Mouse (Mus musculus): ENCODE measurements around the gene Acaca. TPM values are rescaled to one million over a fixed set of nuclear protein-coding genes. Genes with fewer than 3 reads are reported as not detected.
"Not testable (repeated sequence)": the region's sequence is repeated elsewhere in the genome, so short reads cannot be mapped to it uniquely, and the experiment has no call there.

Gene Acaca
- polyA plus RNA-seq, 1 experiment, result 0.41 TPM

DNA sequence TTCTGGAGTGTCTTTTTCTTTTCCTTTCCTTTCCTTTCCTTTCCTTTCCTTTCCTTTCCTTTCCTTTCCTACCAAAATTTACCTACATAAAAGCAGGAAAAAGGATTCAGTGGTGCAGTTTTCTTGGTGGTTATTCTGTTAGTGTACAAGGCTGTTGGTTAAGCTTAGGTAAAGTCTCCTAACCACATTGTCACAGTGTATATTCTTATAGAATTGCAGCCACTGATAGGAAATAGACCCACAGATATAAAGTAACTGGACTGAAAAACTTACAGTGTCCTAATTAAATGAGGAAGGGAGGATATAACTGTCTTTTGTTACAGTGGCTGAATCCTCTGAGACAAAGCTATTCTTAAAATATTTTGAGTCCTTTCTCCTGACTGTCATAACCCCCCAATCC is 202.9 kb downstream of the Acaca start:
- no peak for TF ChIP-seq TAL1 (IDR thresholded peaks at IDR 0.05; ENCODE audit: low read length)
- no peak for TF ChIP-seq GATA1 (IDR thresholded peaks at IDR 0.05; ENCODE audit: low read length)
- no peaks in the 10 kb centered on the region for H3K9me3 ChIP-seq (ENCODE audit: control insufficient read depth, low read length)
- no peaks in the 10 kb centered on the region for H3K4me1 ChIP-seq (ENCODE audit: control insufficient read depth)
- no peaks in the 10 kb centered on the region for H3K27me3 ChIP-seq (ENCODE audit: control insufficient read depth)
- H3K4me3 ChIP-seq (replicated peaks), result no peak overlapping the region
- peaks cover 10% of the 10 kb centered on the region for H3K36me3 ChIP-seq (ENCODE audit: control insufficient read depth)

DNA sequence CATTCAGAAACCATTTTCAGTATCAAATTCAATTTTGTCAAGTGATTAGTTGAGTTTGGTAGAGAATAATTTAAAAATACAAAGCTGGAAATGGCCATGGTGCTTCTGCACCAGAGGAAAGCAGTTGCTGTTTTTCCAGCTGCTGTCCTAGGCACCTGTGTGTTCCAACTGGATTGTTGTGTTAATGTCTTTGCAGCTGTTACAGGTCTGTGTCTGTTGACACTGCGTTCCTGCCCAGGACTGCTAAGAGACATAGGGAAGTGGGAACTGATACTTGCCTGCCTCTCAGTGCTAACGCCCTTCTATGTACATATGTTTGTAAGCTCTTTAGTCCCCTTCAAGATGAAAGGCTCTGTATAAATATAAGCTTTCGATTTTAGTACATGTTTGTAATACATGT is 203.4 kb downstream of the Acaca start:
- H3K27me3 ChIP-seq (ENCODE audit: control insufficient read depth), result no peaks in the 10 kb centered on the region
- H3K4me1 ChIP-seq (ENCODE audit: control insufficient read depth), result no peaks in the 10 kb centered on the region
- peaks cover 10% of the 10 kb centered on the region for H3K36me3 ChIP-seq (ENCODE audit: control insufficient read depth)
- no peak overlapping the region for H3K4me3 ChIP-seq (replicated peaks)
- TF ChIP-seq TAL1 (IDR thresholded peaks at IDR 0.05; ENCODE audit: low read length), result no peak
- no peak for TF ChIP-seq GATA1 (IDR thresholded peaks at IDR 0.05; ENCODE audit: low read length)
- H3K9me3 ChIP-seq (ENCODE audit: control insufficient read depth, low read length), result no peaks in the 10 kb centered on the region

DNA sequence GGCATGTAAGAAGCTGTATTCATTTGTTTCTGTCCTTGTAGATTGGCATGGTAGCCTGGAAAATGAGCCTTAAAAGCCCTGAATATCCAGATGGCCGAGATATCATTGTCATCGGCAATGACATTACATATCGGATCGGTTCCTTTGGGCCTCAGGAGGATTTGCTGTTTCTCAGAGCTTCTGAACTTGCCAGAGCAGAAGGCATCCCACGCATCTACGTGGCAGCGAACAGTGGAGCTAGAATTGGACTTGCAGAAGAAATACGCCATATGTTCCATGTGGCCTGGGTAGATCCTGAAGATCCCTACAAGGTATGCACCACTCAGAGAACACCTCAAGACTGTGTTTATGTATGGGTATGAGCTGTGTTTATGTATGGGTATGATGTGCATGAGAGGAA is 208.8 kb downstream of the Acaca start:
- H3K9me3 ChIP-seq (ENCODE audit: control insufficient read depth, low read length); H3K4me1 ChIP-seq (ENCODE audit: control insufficient read depth); H3K4me3 ChIP-seq (replicated peaks); H3K27me3 ChIP-seq (ENCODE audit: control insufficient read depth): not testable (repeated sequence)
- peaks cover 16% of the 10 kb centered on the region for H3K36me3 ChIP-seq (ENCODE audit: control insufficient read depth)

DNA sequence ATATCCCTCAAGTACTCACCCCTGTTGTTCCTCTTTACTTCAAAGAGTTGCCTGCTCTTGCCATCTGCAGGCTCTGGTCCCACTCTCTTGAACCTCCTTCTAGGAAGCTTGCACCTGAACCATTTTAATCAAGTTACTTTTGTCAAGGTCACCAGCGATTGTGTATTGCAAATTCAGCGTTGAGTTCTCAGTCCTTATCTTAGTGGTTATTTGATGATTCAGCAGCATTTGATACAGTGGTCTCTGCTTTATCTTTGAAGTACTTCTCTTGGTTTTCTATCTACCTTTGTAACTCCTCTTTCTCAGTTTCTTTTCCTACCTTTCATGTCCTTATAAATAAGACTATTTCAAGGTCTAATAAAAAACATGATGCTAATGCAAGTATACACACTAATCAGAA is 211.2 kb downstream of the Acaca start:
- Histone ChIP-seq H3K4me3 (replicated peaks) (no peak overlapping the region), H3K9me3 (ENCODE audit: control insufficient read depth, low read length) (no peaks in the 10 kb centered on the region), H3K27me3 (ENCODE audit: control insufficient read depth) (no peaks in the 10 kb centered on the region), H3K36me3 (ENCODE audit: control insufficient read depth) (peaks cover 18% of the 10 kb centered on the region), H3K4me1 (ENCODE audit: control insufficient read depth) (peaks cover 2% of the 10 kb centered on the region; the same call in 1 of the 2 replicates)
- no peak for TF ChIP-seq GATA1 (IDR thresholded peaks at IDR 0.05; ENCODE audit: low read length)
- no peak for TF ChIP-seq TAL1 (IDR thresholded peaks at IDR 0.05; ENCODE audit: low read length)

DNA sequence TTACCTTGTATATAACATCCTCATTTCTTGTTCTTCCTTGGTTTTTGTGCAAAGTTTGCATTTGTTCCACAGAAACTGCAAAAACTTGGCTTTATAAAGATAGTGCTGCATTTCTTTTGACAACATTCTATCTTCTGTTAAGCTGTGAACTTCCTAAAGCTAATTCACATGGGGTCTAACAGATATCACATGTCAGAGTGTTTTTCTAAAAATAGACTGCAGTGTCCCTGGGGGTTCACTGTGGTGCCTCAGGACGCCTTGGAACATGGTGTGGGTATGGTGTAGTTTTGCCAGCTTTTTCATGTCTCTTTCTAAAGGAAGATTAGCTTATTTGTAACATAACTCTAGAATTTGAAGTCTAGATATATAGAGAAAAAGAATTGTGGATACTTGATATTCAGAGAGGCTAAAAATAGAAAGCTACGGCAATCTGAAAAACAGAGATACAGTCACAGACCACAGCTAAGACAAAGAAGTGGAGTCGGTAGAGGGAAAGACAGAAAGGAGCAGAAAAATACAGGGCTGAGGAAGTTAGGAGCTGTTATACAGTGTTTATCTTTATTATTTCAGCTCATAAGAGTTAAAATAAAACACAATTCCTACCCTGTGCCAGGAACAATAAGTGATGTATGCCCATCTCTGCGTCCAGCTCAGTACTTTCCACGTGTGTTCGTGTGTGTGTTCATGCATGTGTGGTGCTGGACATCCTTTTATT is 215.2 kb downstream of the Acaca start:
- Histone ChIP-seq H3K4me1 (ENCODE audit: control insufficient read depth) (peaks cover 7% of the 10 kb centered on the region; the same call in 1 of the 2 replicates), H3K36me3 (ENCODE audit: control insufficient read depth) (peaks cover 8% of the 10 kb centered on the region)
- TF ChIP-seq GATA1 (IDR thresholded peaks at IDR 0.05; ENCODE audit: low read length), result no peak
- TF ChIP-seq TAL1 (IDR thresholded peaks at IDR 0.05; ENCODE audit: low read length), result no peak

DNA sequence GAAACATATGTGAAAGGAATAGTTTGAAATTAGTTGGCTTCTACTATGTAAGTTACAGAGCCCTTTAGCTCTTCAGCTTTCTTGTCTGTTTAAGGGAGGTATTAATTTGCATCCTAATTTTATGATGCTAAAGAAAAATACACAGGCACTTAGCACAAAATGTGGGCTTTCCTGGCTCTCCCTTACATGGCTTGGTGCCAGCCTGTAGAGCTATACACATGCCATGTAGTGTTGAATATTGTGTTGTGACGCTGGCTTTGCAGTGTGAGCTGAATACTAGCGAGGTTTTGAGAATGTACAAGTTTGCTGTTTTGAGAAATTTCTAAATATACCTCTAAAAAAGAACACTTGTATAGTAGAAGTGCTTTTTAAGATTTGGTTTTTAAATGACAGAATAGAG is 218.3 kb downstream of the Acaca start:
- Histone ChIP-seq H3K9me3 (ENCODE audit: control insufficient read depth, low read length) (no peaks in the 10 kb centered on the region), H3K4me1 (ENCODE audit: control insufficient read depth) (peaks cover 11% of the 10 kb centered on the region), H3K27me3 (ENCODE audit: control insufficient read depth) (no peaks in the 10 kb centered on the region), H3K36me3 (ENCODE audit: control insufficient read depth) (peaks cover 4% of the 10 kb centered on the region), H3K4me3 (replicated peaks) (no peak overlapping the region)
- TF ChIP-seq GATA1 (IDR thresholded peaks at IDR 0.05; ENCODE audit: low read length) (no peak), TAL1 (IDR thresholded peaks at IDR 0.05; ENCODE audit: low read length) (no peak)

More for the DNA sequence above, 215.2 kb downstream of the Acaca start:
- no peak overlapping the region for H3K4me3 ChIP-seq (replicated peaks)
- H3K27me3 ChIP-seq (ENCODE audit: control insufficient read depth), result no peaks in the 10 kb centered on the region
- no peaks in the 10 kb centered on the region for H3K9me3 ChIP-seq (ENCODE audit: control insufficient read depth, low read length)

DNA sequence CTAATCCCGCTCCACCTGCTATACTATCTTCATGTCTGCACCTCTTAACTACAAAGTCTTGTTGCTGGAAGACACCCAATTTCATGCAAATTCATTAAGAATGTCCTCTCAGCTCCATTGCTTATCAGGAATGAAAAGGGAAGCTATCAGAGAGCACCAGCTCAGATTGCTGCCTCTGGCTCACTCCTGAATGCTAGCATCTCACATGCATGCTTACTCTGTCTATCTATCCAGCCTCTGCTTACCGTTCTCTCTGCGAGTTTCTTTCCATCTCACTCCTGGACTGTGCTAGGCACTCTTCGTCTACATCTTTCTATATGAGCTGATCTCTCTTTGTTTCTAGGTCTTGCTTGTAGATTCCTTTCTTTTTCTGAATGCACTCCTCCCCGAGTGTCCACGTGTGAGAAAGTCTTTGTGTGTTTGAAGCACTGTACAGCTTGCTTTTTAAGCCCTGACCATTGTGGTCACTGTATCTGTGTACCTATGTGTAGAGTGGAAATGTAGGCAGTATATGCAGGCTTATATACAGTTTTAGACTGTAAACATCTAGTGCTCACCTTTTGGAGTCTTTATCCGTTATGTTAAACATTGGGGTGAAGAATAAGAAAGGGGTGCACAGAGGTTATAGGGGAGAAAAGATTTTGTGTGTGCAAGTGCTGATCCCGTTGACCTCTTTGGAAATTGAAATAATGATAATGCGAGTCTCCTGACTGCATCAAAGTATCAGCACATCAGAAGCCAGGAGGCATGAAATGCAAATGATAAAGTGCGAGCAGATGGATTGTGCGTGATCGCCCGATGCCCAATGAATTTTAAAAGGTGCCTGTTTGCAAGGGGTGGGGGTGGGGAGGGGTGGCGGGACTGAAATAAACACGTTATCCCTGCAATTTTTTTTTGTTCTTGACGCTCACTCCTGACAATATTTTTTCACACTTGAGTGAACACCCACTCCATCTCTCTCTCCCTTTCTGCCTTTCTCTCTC is 219.7 kb downstream of the Acaca start:
- H3K36me3 ChIP-seq (ENCODE audit: control insufficient read depth), result peaks cover 4% of the 10 kb centered on the region
- no peak overlapping the region for H3K4me3 ChIP-seq (replicated peaks)
- no peaks in the 10 kb centered on the region for H3K9me3 ChIP-seq (ENCODE audit: control insufficient read depth, low read length)
- no peaks in the 10 kb centered on the region for H3K27me3 ChIP-seq (ENCODE audit: control insufficient read depth)
- TF ChIP-seq TAL1 (IDR thresholded peaks at IDR 0.05; ENCODE audit: low read length) (no peak), GATA1 (IDR thresholded peaks at IDR 0.05; ENCODE audit: low read length) (no peak)
- peaks cover 11% of the 10 kb centered on the region for H3K4me1 ChIP-seq (ENCODE audit: control insufficient read depth)

DNA sequence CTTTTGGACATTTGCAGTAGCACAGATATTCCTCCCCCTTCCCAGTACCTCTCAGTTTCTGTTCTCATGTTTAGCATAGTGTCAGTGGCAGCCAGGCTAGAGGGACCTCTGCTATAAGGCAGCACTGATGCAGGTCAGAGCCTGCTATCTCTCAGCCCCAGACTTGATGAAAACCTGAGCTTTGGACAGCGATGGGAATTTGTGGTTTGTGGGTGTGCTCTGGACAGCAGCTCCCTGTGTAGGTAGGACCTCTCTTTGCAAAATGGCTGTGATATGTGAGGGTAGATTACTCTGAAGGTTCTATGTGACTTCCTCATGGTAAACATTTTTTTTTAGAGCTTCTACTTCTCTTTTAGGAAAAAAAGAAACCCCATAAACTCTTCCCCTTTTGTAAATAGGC is 221.7 kb downstream of the Acaca start:
- H3K4me3 ChIP-seq (replicated peaks), result no peak overlapping the region
- H3K4me1 ChIP-seq (ENCODE audit: control insufficient read depth), result peaks cover 11% of the 10 kb centered on the region
- H3K27me3 ChIP-seq (ENCODE audit: control insufficient read depth), result no peaks in the 10 kb centered on the region
- TF ChIP-seq GATA1 (IDR thresholded peaks at IDR 0.05; ENCODE audit: low read length), result no peak
- no peak for TF ChIP-seq TAL1 (IDR thresholded peaks at IDR 0.05; ENCODE audit: low read length)
- H3K36me3 ChIP-seq (ENCODE audit: control insufficient read depth), result peaks cover 2% of the 10 kb centered on the region; the same call in 1 of the 2 replicates
- H3K9me3 ChIP-seq (ENCODE audit: control insufficient read depth, low read length), result no peaks in the 10 kb centered on the region

DNA sequence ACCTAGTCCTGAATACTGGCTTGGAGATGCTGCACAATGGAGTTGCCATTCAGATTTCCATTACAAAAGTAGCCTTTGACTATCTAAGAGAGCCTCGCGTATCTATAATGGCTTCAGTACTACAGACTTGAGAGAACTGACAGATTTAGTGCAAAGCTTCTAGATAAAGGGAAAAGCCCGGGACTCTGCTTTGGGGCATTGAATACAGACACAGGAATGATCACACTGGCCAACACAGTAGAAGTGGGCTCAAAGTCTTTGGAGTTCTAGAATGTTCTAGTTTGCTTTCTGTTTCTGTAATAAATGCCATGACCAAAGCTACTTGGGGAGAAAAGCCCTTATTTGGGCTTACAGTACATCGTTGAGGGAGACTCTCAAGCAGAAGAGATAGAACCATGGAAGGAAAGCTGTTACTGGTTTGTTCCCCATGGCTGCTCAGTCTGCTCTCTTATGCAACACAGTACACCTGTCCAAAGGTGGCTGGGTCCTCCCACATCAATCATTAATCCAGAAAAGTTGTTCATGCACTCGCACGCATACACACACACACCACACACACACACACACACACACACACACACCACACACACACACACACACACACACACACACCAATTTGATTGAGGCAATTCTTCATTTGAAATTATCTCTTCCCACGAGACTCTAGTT is 223.7 kb downstream of the Acaca start:
- Histone ChIP-seq H3K9me3 (ENCODE audit: control insufficient read depth, low read length) (no peaks in the 10 kb centered on the region), H3K4me1 (ENCODE audit: control insufficient read depth) (peaks cover 11% of the 10 kb centered on the region), H3K27me3 (ENCODE audit: control insufficient read depth) (no peaks in the 10 kb centered on the region), H3K4me3 (replicated peaks) (no peak overlapping the region), H3K36me3 (ENCODE audit: control insufficient read depth) (no peaks in the 10 kb centered on the region; the same call in 1 of the 2 replicates)
- no peak for TF ChIP-seq GATA1 (IDR thresholded peaks at IDR 0.05; ENCODE audit: low read length)
- TF ChIP-seq TAL1 (IDR thresholded peaks at IDR 0.05; ENCODE audit: low read length), result no peak

Data from erythroblast, embryonic 14.5 days (primary cell).